Mouse (Mus musculus): ENCODE results near the gene H2-Aa. TPM values are rescaled to one million over a fixed set of nuclear protein-coding genes. Genes with fewer than 3 reads are reported as not detected.
"Not testable (repeated sequence)": the region's sequence is repeated elsewhere in the genome, so short reads cannot be mapped to it uniquely, and the experiment has no call there.

The H2-Aa gene
- polyA plus RNA-seq (2015; fragmentation: Nextera tagmentation; extraction: Ambion mirVana), result 0.83 and 1.2 TPM in 2 replicates

DNA sequence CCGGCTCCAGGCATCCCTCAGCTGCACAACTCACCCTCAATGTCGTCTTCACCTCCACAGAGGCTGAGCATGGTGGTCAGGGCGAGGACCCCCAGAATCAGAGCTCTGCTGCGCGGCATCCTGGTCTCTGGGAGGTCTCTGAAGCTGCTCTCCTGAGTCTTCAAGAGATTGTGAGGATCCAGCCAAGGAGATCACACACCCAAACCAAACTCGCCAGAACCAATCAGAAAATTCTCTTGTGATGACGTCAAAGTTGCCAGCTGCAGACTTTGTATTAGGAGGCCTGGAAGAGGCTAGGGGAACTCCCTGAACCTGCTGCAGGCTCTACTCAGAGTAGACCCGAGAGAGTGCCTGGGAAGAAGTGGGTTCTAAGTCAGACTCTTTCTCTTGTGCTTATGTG, at the start of gene H2-Aa:
Gene H2-Aa (minus strand): TSS at position 176 of the 400 bp plus-strand sequence.
- 15% methylated on average over 8 of the region's 8 CpGs for WGBS
- Histone ChIP-seq H3K4me2 (no peak within 1 kb of the TSS), H3K36me3 (no peaks in the 10 kb centered on the region), H3K4me1 (replicated peaks) (no peaks in the 10 kb centered on the region; the same call in 1 of the 2 replicates), H3K4me3 (no peak within 1 kb of the TSS), H3K9ac (no peak within 1 kb of the TSS), H3K9me3 (no peaks in the 10 kb centered on the region), H3K27me3 (no peaks in the 10 kb centered on the region), H3K27ac (replicated peaks) (no peak within 1 kb of the TSS)
- peak; percentile 65; the same call in 1 of the 2 replicates for ATAC-seq (ENCODE audit: low FRiP score, low read depth)

DNA sequence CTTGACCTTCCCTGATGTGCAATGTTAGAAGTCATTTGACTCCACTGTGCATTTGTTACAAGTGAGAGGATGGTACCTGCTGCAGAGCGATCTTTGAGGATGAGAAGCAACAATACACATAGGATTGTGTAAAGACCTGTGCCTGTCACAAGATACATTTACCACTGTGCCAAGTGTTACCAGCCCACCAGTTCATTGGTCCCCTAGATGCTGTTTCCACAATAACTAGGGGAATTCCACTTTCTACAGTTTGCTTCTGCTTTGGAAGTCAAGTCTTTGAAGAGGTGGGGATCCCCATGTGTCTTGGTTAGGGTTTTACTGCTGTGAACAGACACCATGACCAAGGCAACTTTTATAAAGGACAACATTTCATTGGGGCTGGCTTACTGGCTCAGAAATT, 43.6 kb upstream of the H2-Aa start:
- Histone ChIP-seq H3K9me3 (no peaks in the 10 kb centered on the region), H3K4me2 (no peak overlapping the region), H3K36me3 (no peaks in the 10 kb centered on the region), H3K27me3 (no peaks in the 10 kb centered on the region), H3K4me3 (no peak overlapping the region), H3K27ac (replicated peaks) (no peak overlapping the region), H3K9ac (no peak overlapping the region), H3K4me1 (replicated peaks) (no peaks in the 10 kb centered on the region)
- ATAC-seq (ENCODE audit: low FRiP score, low read depth), result no peak
- WGBS, result 100% methylated on average over 1 of the region's 1 CpGs

DNA sequence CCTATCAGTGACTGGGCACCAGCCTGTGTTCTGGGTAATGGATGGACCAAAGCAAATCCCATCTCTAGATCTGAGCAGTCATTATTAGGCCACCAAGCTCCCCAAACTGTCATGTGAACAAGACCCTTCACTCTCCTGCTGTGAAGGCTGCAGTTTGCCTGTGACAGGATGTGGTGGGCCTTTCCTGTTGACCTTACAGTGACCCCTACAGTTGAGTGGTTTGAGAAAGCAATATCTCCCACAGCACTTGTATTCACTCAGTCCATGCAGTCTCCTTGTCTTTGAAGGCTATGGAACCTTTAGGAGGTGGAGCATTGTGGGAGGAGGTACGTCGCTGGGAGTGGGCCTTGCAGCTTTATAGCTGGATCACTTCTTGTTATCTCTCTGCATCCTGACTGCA, 42.2 kb upstream of the H2-Aa start:
- H3K27me3 ChIP-seq, result no peaks in the 10 kb centered on the region
- no peak overlapping the region for H3K9ac ChIP-seq
- no peaks in the 10 kb centered on the region for H3K4me1 ChIP-seq (replicated peaks)
- no peak overlapping the region for H3K4me2 ChIP-seq
- no peak overlapping the region for H3K27ac ChIP-seq (replicated peaks)
- no peak overlapping the region for H3K4me3 ChIP-seq
- no peaks in the 10 kb centered on the region for H3K36me3 ChIP-seq
- WGBS, result 71% methylated on average over 2 of the region's 2 CpGs
- no peaks in the 10 kb centered on the region for H3K9me3 ChIP-seq
- ATAC-seq (ENCODE audit: low FRiP score, low read depth), result no peak

DNA sequence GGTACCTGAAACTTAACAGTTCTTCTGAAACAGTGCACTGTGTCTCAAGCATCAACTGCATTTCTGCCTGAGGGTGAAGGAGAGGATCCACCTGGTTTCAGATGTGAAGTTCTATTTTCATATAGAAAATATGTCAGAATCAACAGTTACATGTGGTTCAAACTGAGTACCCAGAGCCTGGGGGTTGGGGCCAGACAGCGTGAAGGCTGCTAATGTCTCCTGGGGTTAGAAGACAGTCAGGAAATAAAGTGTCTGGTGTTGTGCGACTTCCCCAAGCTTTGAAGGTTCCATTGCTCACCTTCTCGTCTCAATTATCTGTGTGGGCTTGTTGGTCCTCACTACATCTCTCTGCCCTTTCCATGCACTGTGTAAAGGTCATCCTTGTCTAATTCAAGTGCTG, 38.8 kb upstream of the H2-Aa start:
- 71% methylated on average over 3 of the region's 3 CpGs for WGBS
- Histone ChIP-seq H3K36me3 (no peaks in the 10 kb centered on the region), H3K4me3 (no peak overlapping the region), H3K4me1 (replicated peaks) (no peaks in the 10 kb centered on the region), H3K27me3 (no peaks in the 10 kb centered on the region), H3K4me2 (no peak overlapping the region), H3K27ac (replicated peaks) (no peak overlapping the region), H3K9ac (no peak overlapping the region), H3K9me3 (no peaks in the 10 kb centered on the region)
- no peak for ATAC-seq (ENCODE audit: low FRiP score, low read depth)

GRCm38 (mm10) chr17:34325436-34325835, 37.8 kb upstream of the H2-Aa start, which contains the start of gene H2-Eb2:
Gene H2-Eb2, plus strand, starts transcription at chr17:34325665.
- ATAC-seq (ENCODE audit: low FRiP score, low read depth), result no peak
- H3K4me2 ChIP-seq, result no peak within 1 kb of the TSS
- H3K9me3 ChIP-seq, result no peaks in the 10 kb centered on the region
- WGBS, result 58% methylated on average over 4 of the region's 4 CpGs
- no peak within 1 kb of the TSS for H3K9ac ChIP-seq
- H3K27me3 ChIP-seq, result no peaks in the 10 kb centered on the region
- no peaks in the 10 kb centered on the region for H3K4me1 ChIP-seq (replicated peaks)
- no peaks in the 10 kb centered on the region for H3K36me3 ChIP-seq
- no peak within 1 kb of the TSS for H3K27ac ChIP-seq (replicated peaks)
- H3K4me3 ChIP-seq, result no peak within 1 kb of the TSS

DNA sequence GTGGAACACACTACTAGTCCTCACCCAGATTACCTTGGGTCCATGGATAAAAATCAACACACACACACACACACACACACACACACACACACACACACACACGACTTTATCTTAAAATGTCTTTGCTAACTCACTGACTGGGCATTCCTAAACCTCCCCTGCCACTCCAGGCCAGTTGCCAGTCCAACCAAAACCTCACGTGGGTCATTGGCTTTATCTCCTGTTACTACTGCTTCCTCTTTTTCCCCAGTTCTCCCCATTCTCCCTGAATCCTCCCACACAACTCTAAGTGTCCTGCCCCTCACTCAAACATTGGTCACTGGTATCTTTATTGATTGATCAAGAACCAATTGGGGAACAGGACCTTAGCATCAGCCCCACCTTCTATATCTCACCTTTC, 29.7 kb upstream of the H2-Aa start:
- no peak overlapping the region for H3K4me2 ChIP-seq
- no peak overlapping the region for H3K9ac ChIP-seq
- WGBS, result 65% methylated on average over 2 of the region's 2 CpGs
- no peaks in the 10 kb centered on the region for H3K36me3 ChIP-seq
- no peaks in the 10 kb centered on the region for H3K9me3 ChIP-seq
- no peak for ATAC-seq (ENCODE audit: low FRiP score, low read depth)
- H3K27ac ChIP-seq (replicated peaks), result no peak overlapping the region
- no peaks in the 10 kb centered on the region for H3K27me3 ChIP-seq
- no peaks in the 10 kb centered on the region for H3K4me1 ChIP-seq (replicated peaks)
- no peak overlapping the region for H3K4me3 ChIP-seq

GRCm38 (mm10) chr17:34316697-34317096, 29.1 kb upstream of the H2-Aa start:
- no peak overlapping the region for H3K27ac ChIP-seq (replicated peaks)
- H3K27me3 ChIP-seq, result no peaks in the 10 kb centered on the region
- 81% methylated on average over 2 of the region's 2 CpGs for WGBS
- H3K4me1 ChIP-seq (replicated peaks), result no peaks in the 10 kb centered on the region
- no peaks in the 10 kb centered on the region for H3K36me3 ChIP-seq
- H3K4me3 ChIP-seq, result no peak overlapping the region
- no peak for ATAC-seq (ENCODE audit: low FRiP score, low read depth)
- no peaks in the 10 kb centered on the region for H3K9me3 ChIP-seq
- H3K4me2 ChIP-seq, result no peak overlapping the region
- H3K9ac ChIP-seq, result no peak overlapping the region

DNA sequence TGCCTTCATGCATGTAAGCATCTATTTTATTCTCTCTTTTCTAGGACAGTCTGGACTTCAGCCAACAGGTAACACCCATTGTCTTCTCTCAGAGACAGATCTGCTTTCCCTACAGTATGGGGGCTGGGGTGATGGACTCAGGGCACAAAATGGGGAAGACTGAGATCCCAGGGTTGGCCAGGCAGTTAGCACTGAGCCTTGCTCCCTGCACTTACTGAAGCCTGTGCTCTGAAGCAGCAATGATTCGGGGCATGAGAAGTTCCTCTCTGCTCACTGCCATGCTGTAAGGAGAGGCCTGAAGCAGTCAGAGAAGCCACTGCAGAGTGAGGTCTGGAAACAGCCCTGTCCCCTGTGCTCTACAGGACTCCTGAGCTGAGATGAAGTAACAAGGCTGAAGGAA, 27.9 kb upstream of the H2-Aa start:
- no peaks in the 10 kb centered on the region for H3K4me1 ChIP-seq (replicated peaks)
- H3K9ac ChIP-seq, result no peak overlapping the region
- 100% methylated on average over 1 of the region's 1 CpGs for WGBS
- no peaks in the 10 kb centered on the region for H3K27me3 ChIP-seq
- no peaks in the 10 kb centered on the region for H3K9me3 ChIP-seq
- no peak overlapping the region for H3K27ac ChIP-seq (replicated peaks)
- no peak for ATAC-seq (ENCODE audit: low FRiP score, low read depth)
- H3K4me3 ChIP-seq, result no peak overlapping the region
- no peaks in the 10 kb centered on the region for H3K36me3 ChIP-seq
- no peak overlapping the region for H3K4me2 ChIP-seq

- 68% methylated on average over 9 of the region's 9 CpGs for WGBS
- H3K4me1 ChIP-seq (replicated peaks), result peaks cover 4% of the 10 kb centered on the region; the same call in 1 of the 2 replicates
- H3K27ac ChIP-seq (replicated peaks), result no peak overlapping the region
- ATAC-seq (ENCODE audit: low FRiP score, low read depth), result no peak
- no peaks in the 10 kb centered on the region for H3K36me3 ChIP-seq
- no peak overlapping the region for H3K9ac ChIP-seq
- H3K4me3 ChIP-seq, result no peak overlapping the region
- no peaks in the 10 kb centered on the region for H3K9me3 ChIP-seq
- no peaks in the 10 kb centered on the region for H3K27me3 ChIP-seq
- H3K4me2 ChIP-seq, result no peak overlapping the region
Measured at GRCm38 (mm10) chr17:34314286-34314685, 26.7 kb upstream of the H2-Aa start.

- Histone ChIP-seq H3K4me2 (no peak overlapping the region), H3K9me3 (no peaks in the 10 kb centered on the region), H3K9ac (no peak overlapping the region), H3K27ac (replicated peaks) (no peak overlapping the region), H3K4me1 (replicated peaks) (peaks cover 7% of the 10 kb centered on the region; the same call in 1 of the 2 replicates), H3K4me3 (no peak overlapping the region), H3K36me3 (no peaks in the 10 kb centered on the region), H3K27me3 (0 out of 2 replicates have a peak, but pooled peaks cover under 1% of the 10 kb centered on the region)
- no peak for ATAC-seq (ENCODE audit: low FRiP score, low read depth)
- WGBS, result 36% methylated on average over 3 of the region's 3 CpGs
Measured at GRCm38 (mm10) chr17:34313393-34313792, 25.8 kb upstream of the H2-Aa start.

- Histone ChIP-seq H3K36me3 (no peaks in the 10 kb centered on the region), H3K27ac (replicated peaks) (no peak overlapping the region), H3K27me3 (0 out of 2 replicates have a peak, but pooled peaks cover 3% of the 10 kb centered on the region), H3K9me3 (no peaks in the 10 kb centered on the region), H3K4me3 (no peak overlapping the region), H3K9ac (no peak overlapping the region), H3K4me1 (replicated peaks) (peaks cover 7% of the 10 kb centered on the region; the same call in 1 of the 2 replicates), H3K4me2 (no peak overlapping the region)
- WGBS, result 79% methylated on average over 1 of the region's 1 CpGs
- no peak for ATAC-seq (ENCODE audit: low FRiP score, low read depth)
Measured at GRCm38 (mm10) chr17:34312185-34312584, 24.6 kb upstream of the H2-Aa start.

GRCm38 (mm10) chr17:34310526-34310925, 22.9 kb upstream of the H2-Aa start:
- 87% methylated on average over 3 of the region's 3 CpGs for whole genome bisulfite sequencing
- not testable (repeated sequence) for H3K36me3 ChIP-seq, H3K9me3 ChIP-seq

More at GRCm38 (mm10) chr17:34310526-34310925, 22.9 kb upstream of the H2-Aa start:
- not testable (repeated sequence) for H3K4me2 ChIP-seq; H3K4me1 ChIP-seq (replicated peaks); H3K27me3 ChIP-seq; ATAC-seq (ENCODE audit: low FRiP score, low read depth); H3K4me3 ChIP-seq; H3K27ac ChIP-seq (replicated peaks); H3K9ac ChIP-seq

All from hindbrain, embryonic 15.5 days (tissue).